Mouse (Mus musculus) gastrocnemius, postnatal 14 days (tissue): ENCODE measurements around the gene Ucp2. TPM values are rescaled to one million over a fixed set of nuclear protein-coding genes. Genes with fewer than 3 reads are reported as not detected.

Experiments
- DNase-seq: peaks from one replicate; pipeline ENCODE4 v3.0.0; 2021; ENCODE audit warnings: mixed read lengths
- intact Hi-C: fragments of 180-260 bp; cut with DNase I; formaldehyde crosslinking; loops from one replicate; pipeline ENCODE4 v1.15.1; 2025; ENCODE audit warnings: low total_unique reads
- total RNA-seq, 2 experiments: library from RNA; stranded (reverse); gene quantifications; 2 replicates each; pipeline ENCODE4 v1.2.3; 2021

Ucp2 gene
- total RNA-seq, 2 experiments from 2014 or later = 121 to 126 TPM

GRCm38 (mm10) chr7:100500276-100500977 is 7.3 kb downstream of the Ucp2 start:
- intact Hi-C loops = no loop called here
- DNase-seq = no peak

GRCm38 (mm10) chr7:100501027-100501843 is 8.1 kb downstream of the Ucp2 start:
- no peak for DNase-seq
- intact Hi-C loops = no loop called here

- DNase-seq = no peak
- intact Hi-C loops = no loop called here
Observed at GRCm38 (mm10) chr7:100501844-100502373, 8.8 kb downstream of the Ucp2 start.

- intact Hi-C loops = no loop called here
- no peak for DNase-seq
Observed at GRCm38 (mm10) chr7:100502374-100502922, 9.3 kb downstream of the Ucp2 start.

GRCm38 (mm10) chr7:100503076-100503475 is 9.9 kb downstream of the Ucp2 start:
- intact Hi-C loops = no loop called here
- DNase-seq = no peak

GRCm38 (mm10) chr7:100504740-100505487 is 11.8 kb downstream of the Ucp2 start:
- no peak for DNase-seq
- intact Hi-C loops = no loop called here

- intact Hi-C loops = no loop called here
- no peak for DNase-seq
Observed at GRCm38 (mm10) chr7:100506494-100506893, 13.4 kb downstream of the Ucp2 start.

GRCm38 (mm10) chr7:100508670-100509069 is 15.5 kb downstream of the Ucp2 start:
- no peak for DNase-seq
- intact Hi-C loops = no loop called here

- intact Hi-C loops = no loop called here
- no peak for DNase-seq
Observed at GRCm38 (mm10) chr7:100511602-100512001, 18.5 kb downstream of the Ucp2 start.

- no peak for DNase-seq
- intact Hi-C loops = no loop called here
Observed at GRCm38 (mm10) chr7:100514573-100514972, 21.4 kb downstream of the Ucp2 start, which contains the start of gene Dnajb13. Gene Dnajb13, minus strand, starts transcription at chr7:100514960.

GRCm38 (mm10) chr7:100520204-100520603 is 27.1 kb downstream of the Ucp2 start:
- intact Hi-C loops = loop anchor here (5.0 kb wide), 1 partner anchor 162 kb away; no protein-coding TSS in a partner anchor

GRCm38 (mm10) chr7:100520663-100521285 is 27.6 kb downstream of the Ucp2 start:
- intact Hi-C loops = loop anchor here (5.0 kb wide), 1 partner anchor 162 kb away; no protein-coding TSS in a partner anchor
- peak; percentile 78 for DNase-seq

More at GRCm38 (mm10) chr7:100520204-100520603, 27.1 kb downstream of the Ucp2 start:
- no peak for DNase-seq

- DNase-seq = no peak
- intact Hi-C loops = loop anchor here (5.0 kb wide), 1 partner anchor 160 kb away; no protein-coding TSS in a partner anchor
Observed at GRCm38 (mm10) chr7:100522222-100522621, 29.1 kb downstream of the Ucp2 start.

GRCm38 (mm10) chr7:100524669-100525068 is 31.5 kb downstream of the Ucp2 start:
- intact Hi-C loops = loop anchor here (5.0 kb wide), 1 partner anchor 158 kb away; no protein-coding TSS in a partner anchor
- no peak for DNase-seq

GRCm38 (mm10) chr7:100530766-100531165 is 37.6 kb downstream of the Ucp2 start:
- DNase-seq = no peak
- intact Hi-C loops = loop anchor here (10.0 kb wide), 1 partner anchor 54 kb away; no protein-coding TSS in a partner anchor

- no peak for DNase-seq
- intact Hi-C loops = loop anchor here (10.0 kb wide), 1 partner anchor 51 kb away; no protein-coding TSS in a partner anchor
Observed at GRCm38 (mm10) chr7:100533503-100533902, 40.4 kb downstream of the Ucp2 start.

GRCm38 (mm10) chr7:100534216-100534615 is 41.1 kb downstream of the Ucp2 start:
- intact Hi-C loops = loop anchor here (10.0 kb wide), 1 partner anchor 51 kb away; no protein-coding TSS in a partner anchor

GRCm38 (mm10) chr7:100535831-100536230 is 42.7 kb downstream of the Ucp2 start:
- DNase-seq = no peak
- intact Hi-C loops = loop anchor here (10.0 kb wide), 1 partner anchor 49 kb away; no protein-coding TSS in a partner anchor

More at GRCm38 (mm10) chr7:100534216-100534615, 41.1 kb downstream of the Ucp2 start:
- DNase-seq = no peak
